Mouse (Mus musculus): ENCODE measurements around the gene Megf11. TPM values are rescaled to one million over a fixed set of nuclear protein-coding genes. Genes with fewer than 3 reads are reported as not detected.

Megf11 gene
- polyA plus RNA-seq, 1 experiment from 2014 or later = 20.2 TPM

DNA sequence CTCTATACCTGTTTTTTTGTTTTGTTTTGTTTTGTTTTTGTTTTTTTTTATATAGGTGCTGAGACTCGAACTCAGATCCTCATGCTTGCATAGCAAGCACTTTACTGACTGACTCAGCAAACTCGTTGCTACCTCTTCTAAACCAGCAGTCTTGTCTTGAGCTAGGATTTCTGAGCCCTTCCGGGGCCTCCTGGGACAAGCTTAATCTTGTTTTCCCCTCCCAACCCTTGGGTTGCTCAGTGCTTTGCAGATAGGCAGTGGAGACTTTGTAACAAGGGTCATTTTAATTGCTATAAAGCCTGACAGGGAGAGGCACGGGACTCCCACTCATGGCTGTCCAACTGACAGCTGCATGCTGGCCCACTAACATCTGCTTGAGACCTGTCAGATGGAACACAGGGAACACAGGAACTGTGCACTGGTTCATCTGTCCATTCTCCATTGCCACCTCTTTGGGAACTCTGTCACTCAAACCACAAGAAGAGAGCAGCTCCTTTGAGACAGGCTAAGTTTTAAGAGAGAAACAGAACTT, 147.4 kb downstream of the Megf11 start:
- H3K4me3 ChIP-seq (ENCODE audit: low read length) = no peak overlapping the region
- H3K36me3 ChIP-seq (ENCODE audit: control insufficient read depth, insufficient read depth, low read length) = no peaks in the 10 kb centered on the region
- H3K4me2 ChIP-seq (ENCODE audit: low read length) = no peak overlapping the region
- no peaks in the 10 kb centered on the region for H3K9me3 ChIP-seq (ENCODE audit: control insufficient read depth, low read length)
- peaks cover 9% of the 10 kb centered on the region for H3K4me1 ChIP-seq (ENCODE audit: control insufficient read depth, insufficient read depth, low read depth, low read length)
- WGBS = 53% methylated on average over 4 of the region's 4 CpGs
- no peaks in the 10 kb centered on the region for H3K27me3 ChIP-seq (replicated peaks; ENCODE audit: control insufficient read depth, insufficient read depth, low read length)
- no peak for ATAC-seq
- H3K27ac ChIP-seq (ENCODE audit: low read depth, low read length) = no peak overlapping the region
- H3K9ac ChIP-seq (ENCODE audit: low read depth, low read length) = no peak overlapping the region

DNA sequence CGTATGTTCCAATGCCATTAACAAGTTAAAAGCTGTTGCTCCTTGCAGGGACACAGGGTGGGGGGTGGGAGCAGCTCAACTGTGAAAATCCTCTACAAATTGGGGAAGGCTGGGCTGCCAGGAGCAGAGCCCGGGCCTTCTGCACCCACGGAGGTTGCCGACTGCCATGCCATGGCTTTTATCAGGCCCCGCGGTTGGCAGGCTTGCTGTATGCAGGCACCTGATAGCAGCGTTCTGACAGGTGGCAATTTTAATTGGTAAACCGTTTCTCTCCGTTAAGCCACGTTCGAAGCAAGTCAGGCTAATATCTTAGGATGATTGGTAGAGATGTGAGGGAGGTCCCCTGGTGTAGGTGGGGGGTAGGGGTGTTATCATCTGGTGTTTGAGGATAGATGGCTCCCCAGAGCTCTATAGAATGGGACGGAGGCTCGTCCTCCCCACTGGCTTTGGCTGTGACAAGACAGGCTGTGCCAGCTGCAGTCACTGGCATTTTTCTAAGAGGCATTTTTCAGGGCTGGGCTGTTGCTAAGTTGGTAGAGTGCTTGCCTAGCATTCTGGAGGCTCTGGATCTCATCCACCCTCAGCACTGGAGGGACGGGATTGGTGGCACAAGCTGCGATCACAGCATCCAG, 148.2 kb downstream of the Megf11 start:
- Histone ChIP-seq H3K9me3 (ENCODE audit: control insufficient read depth, low read length) (no peaks in the 10 kb centered on the region), H3K4me2 (ENCODE audit: low read length) (no peak overlapping the region), H3K36me3 (ENCODE audit: control insufficient read depth, insufficient read depth, low read length) (no peaks in the 10 kb centered on the region), H3K27me3 (replicated peaks; ENCODE audit: control insufficient read depth, insufficient read depth, low read length) (no peaks in the 10 kb centered on the region), H3K4me1 (ENCODE audit: control insufficient read depth, insufficient read depth, low read depth, low read length) (peaks cover 9% of the 10 kb centered on the region), H3K4me3 (ENCODE audit: low read length) (no peak overlapping the region), H3K27ac (ENCODE audit: low read depth, low read length) (no peak overlapping the region), H3K9ac (ENCODE audit: low read depth, low read length) (no peak overlapping the region)
- WGBS = 13% methylated on average over 15 of the region's 15 CpGs
- ATAC-seq = peak; percentile 68

DNA sequence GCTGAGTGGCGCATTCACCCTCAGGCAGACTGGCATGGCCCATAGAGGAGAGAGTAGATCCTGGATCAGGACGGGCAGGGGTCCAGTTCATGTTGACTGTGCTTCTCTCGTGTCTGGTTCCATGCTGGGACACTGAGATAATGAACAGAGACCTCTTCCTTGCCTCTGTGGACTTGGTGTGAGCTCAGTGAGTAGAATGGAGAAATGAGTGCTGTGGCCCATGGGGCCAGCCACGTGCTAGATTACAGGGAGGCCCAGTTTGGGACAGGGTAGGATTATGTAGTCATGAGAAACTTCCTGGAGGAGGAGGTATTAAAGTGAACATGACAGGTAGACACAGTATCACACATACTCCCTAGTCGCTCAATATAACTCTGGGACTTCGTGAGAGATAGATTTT, 148.9 kb downstream of the Megf11 start:
- no peak for ATAC-seq
- no peaks in the 10 kb centered on the region for H3K9me3 ChIP-seq (ENCODE audit: control insufficient read depth, low read length)
- no peak overlapping the region for H3K9ac ChIP-seq (ENCODE audit: low read depth, low read length)
- no peak overlapping the region for H3K4me3 ChIP-seq (ENCODE audit: low read length)
- H3K27me3 ChIP-seq (replicated peaks; ENCODE audit: control insufficient read depth, insufficient read depth, low read length) = no peaks in the 10 kb centered on the region
- H3K4me2 ChIP-seq (ENCODE audit: low read length) = no peak overlapping the region
- no peaks in the 10 kb centered on the region for H3K36me3 ChIP-seq (ENCODE audit: control insufficient read depth, insufficient read depth, low read length)
- 76% methylated on average over 6 of the region's 6 CpGs for WGBS
- H3K4me1 ChIP-seq (ENCODE audit: control insufficient read depth, insufficient read depth, low read depth, low read length) = peaks cover 9% of the 10 kb centered on the region
- H3K27ac ChIP-seq (ENCODE audit: low read depth, low read length) = no peak overlapping the region

DNA sequence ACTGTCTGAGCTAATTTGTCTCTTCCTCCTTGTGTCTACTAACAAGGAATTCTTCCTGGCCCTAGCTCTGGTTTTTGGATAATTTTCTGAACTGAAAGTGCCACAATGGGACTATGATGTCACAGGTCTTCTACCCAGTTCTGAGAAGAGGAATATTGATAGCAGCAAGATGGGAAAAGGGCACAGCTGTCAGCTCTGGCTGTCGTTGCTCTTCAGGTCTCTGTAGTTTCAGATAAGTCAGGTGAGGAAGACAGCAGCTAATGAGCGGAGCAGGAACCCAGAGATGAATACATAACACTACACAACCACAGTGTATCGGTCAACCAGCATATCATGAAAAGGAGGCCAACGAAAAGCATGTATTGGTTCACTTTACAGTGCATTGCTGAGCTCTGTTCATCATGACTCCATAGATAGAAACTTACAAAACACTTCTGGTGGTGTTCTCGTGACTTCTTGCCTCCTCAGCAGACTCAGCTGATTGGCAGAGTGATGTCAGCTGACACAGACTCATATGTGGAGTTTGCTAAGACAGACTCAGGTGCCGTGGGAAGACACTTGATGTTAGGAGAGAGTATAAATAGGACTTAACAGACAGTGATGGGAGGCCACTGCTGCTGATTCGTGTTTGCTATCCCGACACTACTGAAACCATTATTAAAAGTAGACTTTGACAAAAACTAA, 149.6 kb downstream of the Megf11 start:
- Histone ChIP-seq H3K27me3 (replicated peaks; ENCODE audit: control insufficient read depth, insufficient read depth, low read length) (no peaks in the 10 kb centered on the region), H3K4me2 (ENCODE audit: low read length) (no peak overlapping the region), H3K9me3 (ENCODE audit: control insufficient read depth, low read length) (no peaks in the 10 kb centered on the region), H3K4me3 (ENCODE audit: low read length) (no peak overlapping the region), H3K4me1 (ENCODE audit: control insufficient read depth, insufficient read depth, low read depth, low read length) (peaks cover 9% of the 10 kb centered on the region), H3K27ac (ENCODE audit: low read depth, low read length) (no peak overlapping the region), H3K9ac (ENCODE audit: low read depth, low read length) (no peak overlapping the region), H3K36me3 (ENCODE audit: control insufficient read depth, insufficient read depth, low read length) (no peaks in the 10 kb centered on the region)
- 93% methylated on average over 8 of the region's 8 CpGs for WGBS
- no peak for ATAC-seq

DNA sequence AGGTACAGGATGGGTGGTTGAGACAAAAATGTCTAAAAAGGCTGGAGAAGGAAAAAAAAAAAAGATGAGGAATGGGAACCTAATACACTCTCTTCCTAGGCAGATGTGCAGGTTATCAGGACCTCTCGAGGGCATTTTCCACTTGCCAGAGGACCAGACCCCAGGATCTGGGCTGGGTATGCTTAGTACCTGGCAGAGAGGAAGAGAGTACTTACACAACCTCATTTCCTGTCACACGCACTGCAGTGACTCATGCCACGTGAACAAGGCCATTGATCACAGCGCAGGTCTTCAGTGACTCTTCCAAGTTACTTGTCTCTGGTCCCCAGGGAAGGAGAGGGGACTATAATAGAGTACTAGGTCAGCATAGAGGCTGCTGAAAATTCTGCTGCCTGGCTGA, 152.4 kb downstream of the Megf11 start:
- Histone ChIP-seq H3K9ac (ENCODE audit: low read depth, low read length) (no peak overlapping the region), H3K27ac (ENCODE audit: low read depth, low read length) (no peak overlapping the region), H3K27me3 (replicated peaks; ENCODE audit: control insufficient read depth, insufficient read depth, low read length) (no peaks in the 10 kb centered on the region), H3K9me3 (ENCODE audit: control insufficient read depth, low read length) (no peaks in the 10 kb centered on the region), H3K36me3 (ENCODE audit: control insufficient read depth, insufficient read depth, low read length) (no peaks in the 10 kb centered on the region), H3K4me2 (ENCODE audit: low read length) (no peak overlapping the region), H3K4me3 (ENCODE audit: low read length) (no peak overlapping the region), H3K4me1 (ENCODE audit: control insufficient read depth, insufficient read depth, low read depth, low read length) (peaks cover 9% of the 10 kb centered on the region)
- no peak for ATAC-seq
- 80% methylated on average over 4 of the region's 4 CpGs for WGBS

- no peaks in the 10 kb centered on the region for H3K36me3 ChIP-seq (ENCODE audit: control insufficient read depth, insufficient read depth, low read length)
- 0 out of 2 replicates have a peak, but pooled peaks cover 2% of the 10 kb centered on the region for H3K4me1 ChIP-seq (ENCODE audit: control insufficient read depth, insufficient read depth, low read depth, low read length)
- H3K4me2 ChIP-seq (ENCODE audit: low read length) = no peak overlapping the region
- no peak for ATAC-seq
- 74% methylated on average over 4 of the region's 4 CpGs for WGBS
- H3K27ac ChIP-seq (ENCODE audit: low read depth, low read length) = no peak overlapping the region
- no peaks in the 10 kb centered on the region for H3K9me3 ChIP-seq (ENCODE audit: control insufficient read depth, low read length)
- no peak overlapping the region for H3K4me3 ChIP-seq (ENCODE audit: low read length)
- H3K27me3 ChIP-seq (replicated peaks; ENCODE audit: control insufficient read depth, insufficient read depth, low read length) = no peaks in the 10 kb centered on the region
- H3K9ac ChIP-seq (ENCODE audit: low read depth, low read length) = no peak overlapping the region
Observed at GRCm38 (mm10) chr9:64542246-64542645, 156.8 kb downstream of the Megf11 start.

GRCm38 (mm10) chr9:64543125-64543524, 157.7 kb downstream of the Megf11 start:
- H3K4me3 ChIP-seq (ENCODE audit: low read length) = no peak overlapping the region
- no peak for ATAC-seq
- 0 out of 2 replicates have a peak, but pooled peaks cover 2% of the 10 kb centered on the region for H3K4me1 ChIP-seq (ENCODE audit: control insufficient read depth, insufficient read depth, low read depth, low read length)
- no peak overlapping the region for H3K9ac ChIP-seq (ENCODE audit: low read depth, low read length)
- H3K27me3 ChIP-seq (replicated peaks; ENCODE audit: control insufficient read depth, insufficient read depth, low read length) = no peaks in the 10 kb centered on the region
- H3K36me3 ChIP-seq (ENCODE audit: control insufficient read depth, insufficient read depth, low read length) = no peaks in the 10 kb centered on the region
- no peaks in the 10 kb centered on the region for H3K9me3 ChIP-seq (ENCODE audit: control insufficient read depth, low read length)
- no peak overlapping the region for H3K27ac ChIP-seq (ENCODE audit: low read depth, low read length)
- H3K4me2 ChIP-seq (ENCODE audit: low read length) = no peak overlapping the region
- 18% methylated on average over 7 of the region's 7 CpGs for WGBS

DNA sequence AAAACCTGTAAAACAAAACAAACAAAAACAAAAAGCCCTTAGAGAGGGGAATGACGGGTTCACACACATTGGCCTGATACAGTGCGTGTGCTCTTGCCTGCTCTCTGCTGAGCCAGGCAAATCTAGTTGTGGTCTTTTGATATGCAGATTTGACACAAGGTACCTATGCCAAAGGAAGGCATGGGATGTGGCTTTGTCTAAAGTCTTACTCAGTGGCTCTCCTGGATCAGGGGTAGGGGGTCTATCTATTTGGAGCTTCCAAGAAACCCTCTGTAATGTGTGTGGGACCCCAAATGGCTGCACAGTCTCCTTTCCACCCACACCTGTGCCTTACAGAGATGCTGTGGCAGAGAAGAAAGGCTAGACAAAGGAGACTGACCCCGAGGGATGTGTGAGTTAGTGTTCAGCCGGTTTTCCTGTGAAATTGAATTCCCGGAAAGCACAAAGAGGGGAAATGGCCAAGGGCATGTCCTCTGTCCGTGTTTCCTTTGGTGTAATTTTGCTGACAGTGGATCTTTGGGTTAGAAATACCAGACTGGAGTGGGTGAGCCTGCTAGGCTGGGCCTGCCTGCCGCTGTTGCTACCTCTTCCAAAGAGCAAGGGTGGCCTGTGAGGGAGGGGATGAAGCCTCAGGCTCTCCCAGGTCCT, 161.0 kb downstream of the Megf11 start:
- Histone ChIP-seq H3K27ac (ENCODE audit: low read depth, low read length) (no peak overlapping the region), H3K4me2 (ENCODE audit: low read length) (no peak overlapping the region), H3K4me1 (ENCODE audit: control insufficient read depth, insufficient read depth, low read depth, low read length) (0 out of 2 replicates have a peak, but pooled peaks cover 2% of the 10 kb centered on the region), H3K9ac (ENCODE audit: low read depth, low read length) (no peak overlapping the region), H3K27me3 (replicated peaks; ENCODE audit: control insufficient read depth, insufficient read depth, low read length) (no peaks in the 10 kb centered on the region), H3K36me3 (ENCODE audit: control insufficient read depth, insufficient read depth, low read length) (no peaks in the 10 kb centered on the region), H3K9me3 (ENCODE audit: control insufficient read depth, low read length) (no peaks in the 10 kb centered on the region), H3K4me3 (ENCODE audit: low read length) (no peak overlapping the region)
- no peak for ATAC-seq
- 48% methylated on average over 7 of the region's 7 CpGs for WGBS

- H3K4me3 ChIP-seq (ENCODE audit: low read length) = no peak overlapping the region
- whole genome bisulfite sequencing = 80% methylated on average over 6 of the region's 6 CpGs
- H3K36me3 ChIP-seq (ENCODE audit: control insufficient read depth, insufficient read depth, low read length) = no peaks in the 10 kb centered on the region
- H3K4me1 ChIP-seq (ENCODE audit: control insufficient read depth, insufficient read depth, low read depth, low read length) = 0 out of 2 replicates have a peak, but pooled peaks cover 1% of the 10 kb centered on the region
- no peaks in the 10 kb centered on the region for H3K27me3 ChIP-seq (replicated peaks; ENCODE audit: control insufficient read depth, insufficient read depth, low read length)
- H3K9ac ChIP-seq (ENCODE audit: low read depth, low read length) = no peak overlapping the region
- H3K9me3 ChIP-seq (ENCODE audit: control insufficient read depth, low read length) = no peaks in the 10 kb centered on the region
- H3K27ac ChIP-seq (ENCODE audit: low read depth, low read length) = no peak overlapping the region
- H3K4me2 ChIP-seq (ENCODE audit: low read length) = no peak overlapping the region
- ATAC-seq = no peak
Observed at GRCm38 (mm10) chr9:64548332-64548731, 162.9 kb downstream of the Megf11 start.

All from hindbrain, embryonic 16.5 days (tissue).